Mouse (Mus musculus): ENCODE data around the gene Insr. TPM values are rescaled to one million over a fixed set of nuclear protein-coding genes. Genes with fewer than 3 reads are reported as not detected.

Gene Insr
- polyA plus RNA-seq, 1 experiment from 2014 or later, result 26.3 TPM

DNA sequence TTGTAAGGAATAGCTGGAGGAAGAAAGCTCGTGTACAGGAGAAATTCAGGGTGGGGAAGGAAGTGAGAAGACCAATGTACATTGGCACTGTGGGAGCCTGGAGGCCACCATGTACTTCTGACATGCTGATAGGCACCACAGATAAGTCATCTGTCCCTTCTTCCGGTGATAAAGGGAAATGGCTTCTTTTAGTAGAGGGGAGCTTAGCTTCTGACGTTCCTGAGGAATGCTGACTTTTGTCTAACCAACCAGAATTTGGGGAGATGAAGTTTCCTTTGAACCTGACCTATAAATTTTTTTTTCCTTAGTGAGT lies 12.0 kb downstream of the Insr start:
- no peak overlapping the region for H3K27ac ChIP-seq (replicated peaks; ENCODE audit: low read depth, low read length)
- no peaks in the 10 kb centered on the region for H3K4me1 ChIP-seq (ENCODE audit: control insufficient read depth, insufficient read depth, low read length)
- H3K27me3 ChIP-seq (ENCODE audit: control insufficient read depth, insufficient read depth, low read length), result no peaks in the 10 kb centered on the region
- no peak overlapping the region for H3K4me2 ChIP-seq (ENCODE audit: low read depth, low read length)
- H3K36me3 ChIP-seq (replicated peaks; ENCODE audit: control insufficient read depth, insufficient read depth, low read depth, low read length), result no peaks in the 10 kb centered on the region; the same call in 1 of the 2 replicates
- WGBS, result 87% methylated on average over 3 of the region's 3 CpGs
- no peak overlapping the region for H3K4me3 ChIP-seq (ENCODE audit: low read depth, low read length)
- DNase-seq (ENCODE audit: low spot score), result no peak
- no peaks in the 10 kb centered on the region for H3K9me3 ChIP-seq (replicated peaks; ENCODE audit: control insufficient read depth, low read length)
- no peak for ATAC-seq (replicated peaks; ENCODE audit: insufficient number of reproducible peaks, low FRiP score, low TSS enrichment, low read depth)
- no peak overlapping the region for H3K9ac ChIP-seq (replicated peaks; ENCODE audit: low read length)

DNA sequence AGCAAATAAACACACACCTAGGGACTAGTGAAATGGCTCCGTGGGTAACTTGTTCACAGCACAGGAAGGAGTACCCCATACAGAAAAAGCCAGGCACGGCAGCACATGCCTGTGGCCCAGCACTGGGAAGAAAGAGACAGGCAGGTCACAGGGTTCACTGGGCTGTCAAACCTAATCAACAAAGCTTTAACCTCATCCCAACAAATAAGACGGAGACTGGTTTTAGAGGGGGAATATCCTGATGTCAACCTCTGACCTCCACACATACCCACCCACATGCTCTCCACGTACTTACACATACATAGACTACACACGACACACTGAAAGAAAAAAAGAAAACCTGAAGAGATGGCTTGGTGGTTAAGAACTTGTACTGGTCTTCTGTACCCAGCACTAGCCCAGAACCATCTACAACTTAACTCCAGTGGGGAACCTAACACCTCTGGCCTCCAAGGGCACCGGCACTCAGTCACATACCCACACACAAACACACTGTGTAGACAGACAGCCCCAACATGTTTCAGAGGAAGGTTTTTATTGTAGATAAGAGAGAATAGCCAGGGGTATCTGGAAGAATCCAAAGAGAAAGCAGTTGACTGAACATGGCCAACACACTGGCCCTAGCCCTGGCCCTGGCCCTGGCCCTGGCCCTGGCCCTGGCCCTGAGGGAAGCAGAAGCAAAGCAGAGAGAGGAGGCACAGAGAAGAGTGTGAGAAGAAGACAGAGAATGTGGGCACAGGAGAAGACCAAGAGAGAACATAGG lies 12.6 kb downstream of the Insr start:
- 53% methylated on average over 6 of the region's 6 CpGs for WGBS
- no peaks in the 10 kb centered on the region for H3K36me3 ChIP-seq (replicated peaks; ENCODE audit: control insufficient read depth, insufficient read depth, low read depth, low read length)
- no peak overlapping the region for H3K9ac ChIP-seq (replicated peaks; ENCODE audit: low read length)
- no peak overlapping the region for H3K4me2 ChIP-seq (ENCODE audit: low read depth, low read length)
- DNase-seq (ENCODE audit: low spot score) (no peak), ATAC-seq (replicated peaks; ENCODE audit: insufficient number of reproducible peaks, low FRiP score, low TSS enrichment, low read depth) (no peak)
- no peak overlapping the region for H3K4me3 ChIP-seq (ENCODE audit: low read depth, low read length)
- H3K9me3 ChIP-seq (replicated peaks; ENCODE audit: control insufficient read depth, low read length), result no peaks in the 10 kb centered on the region
- no peaks in the 10 kb centered on the region for H3K4me1 ChIP-seq (ENCODE audit: control insufficient read depth, insufficient read depth, low read length)
- H3K27me3 ChIP-seq (ENCODE audit: control insufficient read depth, insufficient read depth, low read length), result no peaks in the 10 kb centered on the region
- H3K27ac ChIP-seq (replicated peaks; ENCODE audit: low read depth, low read length), result no peak overlapping the region

DNA sequence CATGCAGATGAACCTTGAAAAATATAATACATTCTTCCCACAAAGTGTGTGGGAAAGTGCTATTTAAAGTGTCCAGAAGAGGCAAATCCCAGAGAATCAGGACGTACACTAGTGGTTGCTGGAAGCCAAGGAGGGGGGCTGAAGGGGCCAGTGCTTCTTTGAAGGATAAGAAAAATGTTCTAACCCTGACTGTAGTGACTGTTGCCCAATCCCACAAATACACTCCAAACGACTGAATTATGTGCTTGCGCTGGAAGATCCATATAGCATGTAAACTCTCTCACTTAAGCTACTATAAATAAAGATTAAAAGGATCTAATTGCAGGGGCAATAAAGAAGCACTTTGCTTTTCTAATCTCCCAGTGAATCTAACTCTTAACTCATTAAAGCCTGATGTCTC lies 14.2 kb downstream of the Insr start:
- no peaks in the 10 kb centered on the region for H3K36me3 ChIP-seq (replicated peaks; ENCODE audit: control insufficient read depth, insufficient read depth, low read depth, low read length)
- H3K4me3 ChIP-seq (ENCODE audit: low read depth, low read length), result no peak overlapping the region
- no peak overlapping the region for H3K27ac ChIP-seq (replicated peaks; ENCODE audit: low read depth, low read length)
- WGBS, result 78% methylated on average over 3 of the region's 3 CpGs
- H3K9me3 ChIP-seq (replicated peaks; ENCODE audit: control insufficient read depth, low read length), result no peaks in the 10 kb centered on the region
- no peaks in the 10 kb centered on the region for H3K27me3 ChIP-seq (ENCODE audit: control insufficient read depth, insufficient read depth, low read length)
- no peak overlapping the region for H3K9ac ChIP-seq (replicated peaks; ENCODE audit: low read length)
- no peak overlapping the region for H3K4me2 ChIP-seq (ENCODE audit: low read depth, low read length)
- DNase-seq (ENCODE audit: low spot score) (no peak), ATAC-seq (replicated peaks; ENCODE audit: insufficient number of reproducible peaks, low FRiP score, low TSS enrichment, low read depth) (no peak)
- no peaks in the 10 kb centered on the region for H3K4me1 ChIP-seq (ENCODE audit: control insufficient read depth, insufficient read depth, low read length)

GRCm38 (mm10) chr8:3262779-3263178 lies 16.6 kb downstream of the Insr start:
- H3K9ac ChIP-seq (replicated peaks; ENCODE audit: low read length), result no peak overlapping the region
- no peak for ATAC-seq (replicated peaks; ENCODE audit: insufficient number of reproducible peaks, low FRiP score, low TSS enrichment, low read depth)
- no peak overlapping the region for H3K4me3 ChIP-seq (ENCODE audit: low read depth, low read length)
- no peaks in the 10 kb centered on the region; the same call in 1 of the 2 replicates for H3K36me3 ChIP-seq (replicated peaks; ENCODE audit: control insufficient read depth, insufficient read depth, low read depth, low read length)
- H3K4me1 ChIP-seq (ENCODE audit: control insufficient read depth, insufficient read depth, low read length), result no peaks in the 10 kb centered on the region
- no peaks in the 10 kb centered on the region for H3K27me3 ChIP-seq (ENCODE audit: control insufficient read depth, insufficient read depth, low read length)
- H3K9me3 ChIP-seq (replicated peaks; ENCODE audit: control insufficient read depth, low read length), result no peaks in the 10 kb centered on the region
- no peak for DNase-seq (ENCODE audit: low spot score)
- 87% methylated on average over 3 of the region's 3 CpGs for WGBS
- no peak overlapping the region for H3K4me2 ChIP-seq (ENCODE audit: low read depth, low read length)
- no peak overlapping the region for H3K27ac ChIP-seq (replicated peaks; ENCODE audit: low read depth, low read length)

GRCm38 (mm10) chr8:3261101-3261500 lies 18.3 kb downstream of the Insr start:
- Histone ChIP-seq H3K4me2 (ENCODE audit: low read depth, low read length) (no peak overlapping the region), H3K9me3 (replicated peaks; ENCODE audit: control insufficient read depth, low read length) (no peaks in the 10 kb centered on the region), H3K4me3 (ENCODE audit: low read depth, low read length) (no peak overlapping the region), H3K27ac (replicated peaks; ENCODE audit: low read depth, low read length) (no peak overlapping the region), H3K27me3 (ENCODE audit: control insufficient read depth, insufficient read depth, low read length) (no peaks in the 10 kb centered on the region), H3K36me3 (replicated peaks; ENCODE audit: control insufficient read depth, insufficient read depth, low read depth, low read length) (no peaks in the 10 kb centered on the region; the same call in 1 of the 2 replicates), H3K4me1 (ENCODE audit: control insufficient read depth, insufficient read depth, low read length) (no peaks in the 10 kb centered on the region), H3K9ac (replicated peaks; ENCODE audit: low read length) (no peak overlapping the region)
- WGBS, result 92% methylated on average over 5 of the region's 5 CpGs
- no peak for DNase-seq (ENCODE audit: low spot score)
- ATAC-seq (replicated peaks; ENCODE audit: insufficient number of reproducible peaks, low FRiP score, low TSS enrichment, low read depth), result no peak

DNA sequence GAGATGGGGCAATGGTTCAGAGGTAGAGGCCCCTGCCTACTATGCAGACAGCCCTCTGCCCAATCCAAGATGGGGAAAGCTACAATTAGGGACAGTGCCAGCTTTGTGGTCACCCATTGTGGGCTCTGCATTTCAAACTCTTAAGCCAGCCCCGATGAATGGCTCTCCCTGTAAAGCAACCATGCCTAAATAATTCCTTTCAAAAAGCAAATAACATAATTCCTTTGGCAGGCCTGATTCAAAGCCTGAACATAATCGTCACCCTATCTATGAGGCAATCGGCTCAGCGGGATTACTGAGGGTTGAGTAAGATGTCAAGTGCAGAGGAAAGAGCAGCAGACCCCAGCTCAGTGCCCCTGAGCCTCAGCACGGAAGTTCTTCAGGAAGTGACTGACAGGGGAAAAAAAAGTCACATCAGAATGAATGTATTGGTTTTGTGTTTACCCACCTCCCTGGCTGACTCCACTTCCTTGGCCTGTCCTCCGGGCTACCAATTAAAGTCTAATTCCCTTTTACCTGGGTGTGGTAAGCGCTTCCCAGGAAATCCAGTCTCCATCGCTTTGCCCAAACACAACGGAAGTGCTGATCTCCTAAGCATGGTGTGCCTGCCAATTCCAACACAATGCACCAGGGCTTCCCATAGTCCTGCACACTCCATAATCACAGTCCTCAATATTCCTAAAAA lies 19.1 kb downstream of the Insr start:
- no peak overlapping the region for H3K4me3 ChIP-seq (ENCODE audit: low read depth, low read length)
- no peaks in the 10 kb centered on the region; the same call in 1 of the 2 replicates for H3K36me3 ChIP-seq (replicated peaks; ENCODE audit: control insufficient read depth, insufficient read depth, low read depth, low read length)
- no peaks in the 10 kb centered on the region for H3K27me3 ChIP-seq (ENCODE audit: control insufficient read depth, insufficient read depth, low read length)
- ATAC-seq (replicated peaks; ENCODE audit: insufficient number of reproducible peaks, low FRiP score, low TSS enrichment, low read depth) (no peak), DNase-seq (ENCODE audit: low spot score) (no peak)
- H3K9ac ChIP-seq (replicated peaks; ENCODE audit: low read length), result no peak overlapping the region
- 81% methylated on average over 9 of the region's 9 CpGs for WGBS
- no peaks in the 10 kb centered on the region for H3K9me3 ChIP-seq (replicated peaks; ENCODE audit: control insufficient read depth, low read length)
- no peak overlapping the region for H3K4me2 ChIP-seq (ENCODE audit: low read depth, low read length)
- no peak overlapping the region for H3K27ac ChIP-seq (replicated peaks; ENCODE audit: low read depth, low read length)
- H3K4me1 ChIP-seq (ENCODE audit: control insufficient read depth, insufficient read depth, low read length), result no peaks in the 10 kb centered on the region

- ATAC-seq (replicated peaks; ENCODE audit: insufficient number of reproducible peaks, low FRiP score, low TSS enrichment, low read depth) (no peak), DNase-seq (ENCODE audit: low spot score) (no peak)
- Histone ChIP-seq H3K4me3 (ENCODE audit: low read depth, low read length) (no peak overlapping the region), H3K27ac (replicated peaks; ENCODE audit: low read depth, low read length) (no peak overlapping the region), H3K4me2 (ENCODE audit: low read depth, low read length) (no peak overlapping the region), H3K27me3 (ENCODE audit: control insufficient read depth, insufficient read depth, low read length) (no peaks in the 10 kb centered on the region), H3K9me3 (replicated peaks; ENCODE audit: control insufficient read depth, low read length) (no peaks in the 10 kb centered on the region), H3K9ac (replicated peaks; ENCODE audit: low read length) (no peak overlapping the region), H3K36me3 (replicated peaks; ENCODE audit: control insufficient read depth, insufficient read depth, low read depth, low read length) (no peaks in the 10 kb centered on the region; the same call in none of the 2 replicates), H3K4me1 (ENCODE audit: control insufficient read depth, insufficient read depth, low read length) (no peaks in the 10 kb centered on the region)
- 93% methylated on average over 5 of the region's 5 CpGs for WGBS
Measured at GRCm38 (mm10) chr8:3256147-3256940, 23.1 kb downstream of the Insr start.

GRCm38 (mm10) chr8:3255321-3255720 lies 24.1 kb downstream of the Insr start:
- 85% methylated on average over 1 of the region's 1 CpGs for WGBS
- ATAC-seq (replicated peaks; ENCODE audit: insufficient number of reproducible peaks, low FRiP score, low TSS enrichment, low read depth), result no peak
- H3K9me3 ChIP-seq (replicated peaks; ENCODE audit: control insufficient read depth, low read length), result no peaks in the 10 kb centered on the region

More at GRCm38 (mm10) chr8:3255321-3255720, 24.1 kb downstream of the Insr start:
- Histone ChIP-seq H3K4me3 (ENCODE audit: low read depth, low read length) (no peak overlapping the region), H3K27me3 (ENCODE audit: control insufficient read depth, insufficient read depth, low read length) (no peaks in the 10 kb centered on the region), H3K36me3 (replicated peaks; ENCODE audit: control insufficient read depth, insufficient read depth, low read depth, low read length) (no peaks in the 10 kb centered on the region; the same call in none of the 2 replicates), H3K4me2 (ENCODE audit: low read depth, low read length) (no peak overlapping the region), H3K4me1 (ENCODE audit: control insufficient read depth, insufficient read depth, low read length) (no peaks in the 10 kb centered on the region), H3K27ac (replicated peaks; ENCODE audit: low read depth, low read length) (no peak overlapping the region), H3K9ac (replicated peaks; ENCODE audit: low read length) (no peak overlapping the region)
- DNase-seq (ENCODE audit: low spot score), result no peak

All from embryonic facial prominence, embryonic 11.5 days (tissue).